19 mouse cellular contexts compared by ENCODE assay signal in genomic region chr8:70519606-70520005, GRCm38 (mm10). TPM values are rescaled to one million over a fixed set of nuclear protein-coding genes. Genes with fewer than 3 reads are reported as not detected.
DNase-seq lines count a peak whose midpoint lies in the region; ATAC-seq and TF ChIP-seq lines count a peak whose summit lies in the region.
"Had no signal": no experiment of that assay in that cellular context is flagged by ENCODE, and none has a peak within 500 bp of the region (broad histone marks: within the 10 kb centered on the region; RNA-seq: fewer than 3 reads in every experiment).

No protein-coding gene starts in this region.

- no peaks in the 10 kb centered on the region for H3K27me3 ChIP-seq in hindbrain, embryonic 10.5 days (ENCODE audit: insufficient read depth, poor library complexity, severe bottlenecking)
- no peaks in the 10 kb centered on the region for H3K27me3 ChIP-seq in hindbrain, embryonic 13.5 days
- H3K27me3 ChIP-seq in liver, embryonic 12.5 days (replicated peaks) = no peaks in the 10 kb centered on the region
- no peaks in the 10 kb centered on the region for H3K27me3 ChIP-seq in liver, postnatal 0 days (ENCODE audit: insufficient read depth, low read length)
- H3K27me3 ChIP-seq in stomach, postnatal 0 days (ENCODE audit: control insufficient read depth, insufficient read depth, low read length) = no peaks in the 10 kb centered on the region
- H3K27me3 ChIP-seq in kidney, embryonic 16.5 days (ENCODE audit: insufficient read depth, low read length) = no peaks in the 10 kb centered on the region
- H3K27me3 ChIP-seq: embryonic facial prominence, embryonic 12.5 days; forebrain, embryonic 13.5 days; forebrain, embryonic 15.5 days had no signal

- no peak for TF ChIP-seq EP300 in liver, postnatal 0 days (IDR thresholded peaks at IDR 0.05; ENCODE audit: low read depth)
- no peak for TF ChIP-seq EP300 in stomach, postnatal 0 days (optimal IDR thresholded peaks at IDR 0.05)

- no peaks in the 10 kb centered on the region for H3K9me3 ChIP-seq in hindbrain, embryonic 10.5 days
- H3K9me3 ChIP-seq in hindbrain, embryonic 13.5 days = no peaks in the 10 kb centered on the region
- H3K9me3 ChIP-seq in liver, embryonic 12.5 days (replicated peaks) = no peaks in the 10 kb centered on the region
- no peaks in the 10 kb centered on the region for H3K9me3 ChIP-seq in liver, postnatal 0 days (ENCODE audit: low read length)
- no peaks in the 10 kb centered on the region for H3K9me3 ChIP-seq in stomach, postnatal 0 days (ENCODE audit: control insufficient read depth, low read length)
- no peaks in the 10 kb centered on the region for H3K9me3 ChIP-seq in kidney, embryonic 16.5 days (ENCODE audit: low read length)
- H3K9me3 ChIP-seq: embryonic facial prominence, embryonic 10.5 days; embryonic facial prominence, embryonic 12.5 days; forebrain, embryonic 13.5 days; forebrain, embryonic 15.5 days had no signal

- H3K9ac ChIP-seq in hindbrain, embryonic 13.5 days = no peak overlapping the region
- no peak overlapping the region for H3K9ac ChIP-seq in liver, embryonic 12.5 days
- no peak overlapping the region for H3K9ac ChIP-seq in liver, postnatal 0 days (replicated peaks)
- H3K9ac ChIP-seq in stomach, postnatal 0 days (ENCODE audit: low read length) = no peak overlapping the region
- H3K9ac ChIP-seq in kidney, embryonic 16.5 days (replicated peaks; ENCODE audit: low read length) = no peak overlapping the region
- H3K9ac ChIP-seq: embryonic facial prominence, embryonic 12.5 days; forebrain, embryonic 13.5 days; forebrain, embryonic 15.5 days had no signal

- H3K4me2 ChIP-seq in hindbrain, embryonic 13.5 days = no peak overlapping the region
- H3K4me2 ChIP-seq in liver, embryonic 12.5 days = no peak overlapping the region
- H3K4me2 ChIP-seq in liver, postnatal 0 days (ENCODE audit: low read depth, low read length) = no peak overlapping the region
- H3K4me2 ChIP-seq in stomach, postnatal 0 days (replicated peaks; ENCODE audit: low read depth) = no peak overlapping the region
- no peak overlapping the region for H3K4me2 ChIP-seq in kidney, embryonic 16.5 days (replicated peaks; ENCODE audit: low read depth, low read length)
- H3K4me2 ChIP-seq: embryonic facial prominence, embryonic 12.5 days; forebrain, embryonic 13.5 days; forebrain, embryonic 15.5 days had no signal

- peaks cover 49% of the 10 kb centered on the region for H3K36me3 ChIP-seq in hindbrain, embryonic 10.5 days
- H3K36me3 ChIP-seq in hindbrain, embryonic 13.5 days = peaks cover 37% of the 10 kb centered on the region
- peaks cover 55% of the 10 kb centered on the region for H3K36me3 ChIP-seq in liver, embryonic 12.5 days
- peaks cover 25% of the 10 kb centered on the region for H3K36me3 ChIP-seq in liver, postnatal 0 days (replicated peaks; ENCODE audit: insufficient read depth, low read length)
- peaks cover 3% of the 10 kb centered on the region for H3K36me3 ChIP-seq in stomach, postnatal 0 days (ENCODE audit: control insufficient read depth, insufficient read depth, low read length)
- H3K36me3 ChIP-seq in kidney, embryonic 16.5 days (ENCODE audit: insufficient read depth, low read length) = peaks cover 22% of the 10 kb centered on the region; the same call in 1 of the 2 replicates

- ATAC-seq in hindbrain, embryonic 13.5 days (ENCODE audit: low FRiP score) = no peak
- no peak for ATAC-seq in liver, embryonic 12.5 days
- ATAC-seq in liver, postnatal 0 days = no peak
- no peak for ATAC-seq in stomach, postnatal 0 days (ENCODE audit: low FRiP score, low TSS enrichment)
- ATAC-seq in kidney, embryonic 16.5 days (ENCODE audit: low FRiP score, low TSS enrichment) = no peak
- ATAC-seq: forebrain, embryonic 13.5 days; forebrain, embryonic 15.5 days had no signal

- H3K4me1 ChIP-seq in hindbrain, embryonic 10.5 days (replicated peaks) = peaks cover 17% of the 10 kb centered on the region
- H3K4me1 ChIP-seq in hindbrain, embryonic 13.5 days (replicated peaks) = peaks cover 15% of the 10 kb centered on the region
- H3K4me1 ChIP-seq in liver, embryonic 12.5 days = peaks cover 31% of the 10 kb centered on the region
- peaks cover 19% of the 10 kb centered on the region for H3K4me1 ChIP-seq in liver, postnatal 0 days (ENCODE audit: insufficient read depth)
- no peaks in the 10 kb centered on the region for H3K4me1 ChIP-seq in stomach, postnatal 0 days (replicated peaks; ENCODE audit: control insufficient read depth, insufficient read depth)
- H3K4me1 ChIP-seq in kidney, embryonic 16.5 days (ENCODE audit: insufficient read depth, low read length) = peaks cover 15% of the 10 kb centered on the region

- DNase-seq in hindbrain, embryonic 10.5 days (ENCODE audit: low spot score) = no peak
- no peak for DNase-seq in liver, postnatal 0 days
- DNase-seq in 3T3-L1 (ENCODE audit: low read depth, low spot score) = peak; percentile 58
- DNase-seq in stomach, postnatal 0 days (ENCODE audit: low spot score) = no peak
- DNase-seq: adrenal gland, adult 8-10 months; adrenal gland, postnatal 14 days; adrenal gland, postnatal 36 days; cerebellum, adult 11-12 months; cerebellum, adult 2 months; cerebellum, adult 9-10 months; cerebellum, postnatal 10 days; cerebellum, postnatal 25 days had no signal

- WGBS in hindbrain, embryonic 10.5 days = 74% methylated on average over 2 of the region's 2 CpGs
- 81% methylated on average over 2 of the region's 2 CpGs for WGBS in hindbrain, embryonic 13.5 days
- WGBS in liver, embryonic 12.5 days (ENCODE audit: insufficient replicate concordance) = 40% methylated on average over 2 of the region's 2 CpGs
- 53% methylated on average over 2 of the region's 2 CpGs for WGBS in liver, postnatal 0 days (ENCODE audit: insufficient replicate concordance)
- 46% methylated on average over 2 of the region's 2 CpGs for WGBS in stomach, postnatal 0 days
- 67% methylated on average over 2 of the region's 2 CpGs for WGBS in kidney, embryonic 16.5 days

- no peak overlapping the region for H3K27ac ChIP-seq in hindbrain, embryonic 10.5 days
- H3K27ac ChIP-seq in hindbrain, embryonic 13.5 days = no peak overlapping the region
- H3K27ac ChIP-seq in liver, embryonic 12.5 days = peak overlapping the region; percentile 61
- H3K27ac ChIP-seq in liver, postnatal 0 days (ENCODE audit: low read depth) = no peak overlapping the region
- 0 out of 2 replicates have a peak overlapping the region, but pooled peaks have one; percentile 8 for H3K27ac ChIP-seq in stomach, postnatal 0 days (replicated peaks)
- no peak overlapping the region for H3K27ac ChIP-seq in kidney, embryonic 16.5 days (ENCODE audit: low read length)
- H3K27ac ChIP-seq: embryonic facial prominence, embryonic 10.5 days; embryonic facial prominence, embryonic 12.5 days; forebrain, embryonic 13.5 days; forebrain, embryonic 15.5 days had no signal

- TF ChIP-seq CTCF in liver, postnatal 0 days (IDR thresholded peaks at IDR 0.05; ENCODE audit: low read depth) = no peak
- no peak for TF ChIP-seq CTCF in stomach, postnatal 0 days (IDR thresholded peaks at IDR 0.05; ENCODE audit: low read depth)

- H3K4me3 ChIP-seq in hindbrain, embryonic 10.5 days = 0 out of 2 replicates have a peak overlapping the region, but pooled peaks have one; percentile 4
- H3K4me3 ChIP-seq in hindbrain, embryonic 13.5 days = no peak overlapping the region
- no peak overlapping the region for H3K4me3 ChIP-seq in liver, embryonic 12.5 days
- no peak overlapping the region for H3K4me3 ChIP-seq in liver, postnatal 0 days (ENCODE audit: low read depth, low read length)
- no peak overlapping the region for H3K4me3 ChIP-seq in stomach, postnatal 0 days (ENCODE audit: low read depth, low read length)
- H3K4me3 ChIP-seq in kidney, embryonic 16.5 days (ENCODE audit: low read length) = no peak overlapping the region
- H3K4me3 ChIP-seq: embryonic facial prominence, embryonic 10.5 days; embryonic facial prominence, embryonic 12.5 days; forebrain, embryonic 13.5 days; forebrain, embryonic 15.5 days had no signal

RNA-seq across cellular contexts. Expression of gene Fkbp8, which starts 7.9 kb away (rescaled TPM):
- polyA plus RNA-seq in hindbrain, embryonic 10.5 days (2016; fragmentation: Nextera tagmentation; extraction: Ambion mirVana) = 311 and 360 TPM in 2 replicates
- polyA plus RNA-seq in hindbrain, embryonic 13.5 days (2015; fragmentation: Nextera tagmentation; extraction: Ambion mirVana) = 385 and 391 TPM in 2 replicates
- polyA plus RNA-seq in liver, embryonic 12.5 days (2016; fragmentation: Nextera tagmentation; extraction: Ambion mirVana) = 223 and 224 TPM in 2 replicates
- 141 TPM in 2 replicates for polyA plus RNA-seq in liver, postnatal 0 days (2015; fragmentation: Nextera tagmentation; extraction: Ambion mirVana)
- polyA plus RNA-seq in stomach, postnatal 0 days (2015; fragmentation: Nextera tagmentation; extraction: Ambion mirVana) = 179 and 188 TPM in 2 replicates
- 353 and 359 TPM in 2 replicates for polyA plus RNA-seq in kidney, embryonic 16.5 days (2015; fragmentation: Nextera tagmentation; extraction: Ambion mirVana)

RNA-seq across cellular contexts. Expression of gene Kxd1, which starts 8.2 kb away (rescaled TPM):
- 54.3 and 57.7 TPM in 2 replicates for polyA plus RNA-seq in hindbrain, embryonic 10.5 days (2016; fragmentation: Nextera tagmentation; extraction: Ambion mirVana)
- polyA plus RNA-seq in hindbrain, embryonic 13.5 days (2015; fragmentation: Nextera tagmentation; extraction: Ambion mirVana) = 47.7 and 50.5 TPM in 2 replicates
- 44.7 and 45.0 TPM in 2 replicates for polyA plus RNA-seq in liver, embryonic 12.5 days (2016; fragmentation: Nextera tagmentation; extraction: Ambion mirVana)
- polyA plus RNA-seq in liver, postnatal 0 days (2015; fragmentation: Nextera tagmentation; extraction: Ambion mirVana) = 43.1 and 43.3 TPM in 2 replicates
- polyA plus RNA-seq in stomach, postnatal 0 days (2015; fragmentation: Nextera tagmentation; extraction: Ambion mirVana) = 47.1 and 54.6 TPM in 2 replicates
- 65.4 and 69.9 TPM in 2 replicates for polyA plus RNA-seq in kidney, embryonic 16.5 days (2015; fragmentation: Nextera tagmentation; extraction: Ambion mirVana)

RNA-seq across cellular contexts. Expression of gene Uba52, which starts 9.0 kb away (rescaled TPM):
- 914 and 933 TPM in 2 replicates for polyA plus RNA-seq in hindbrain, embryonic 10.5 days (2016; fragmentation: Nextera tagmentation; extraction: Ambion mirVana)
- polyA plus RNA-seq in hindbrain, embryonic 13.5 days (2015; fragmentation: Nextera tagmentation; extraction: Ambion mirVana) = 715 and 758 TPM in 2 replicates
- 841 and 876 TPM in 2 replicates for polyA plus RNA-seq in liver, embryonic 12.5 days (2016; fragmentation: Nextera tagmentation; extraction: Ambion mirVana)
- 627 and 684 TPM in 2 replicates for polyA plus RNA-seq in liver, postnatal 0 days (2015; fragmentation: Nextera tagmentation; extraction: Ambion mirVana)
- polyA plus RNA-seq in stomach, postnatal 0 days (2015; fragmentation: Nextera tagmentation; extraction: Ambion mirVana) = 951 and 966 TPM in 2 replicates
- 869 and 882 TPM in 2 replicates for polyA plus RNA-seq in kidney, embryonic 16.5 days (2015; fragmentation: Nextera tagmentation; extraction: Ambion mirVana)

RNA-seq across cellular contexts. Expression of gene Rex1bd, which starts 13.1 kb away (rescaled TPM):
- 131 and 148 TPM in 2 replicates for polyA plus RNA-seq in hindbrain, embryonic 10.5 days (2016; fragmentation: Nextera tagmentation; extraction: Ambion mirVana)
- 147 and 148 TPM in 2 replicates for polyA plus RNA-seq in hindbrain, embryonic 13.5 days (2015; fragmentation: Nextera tagmentation; extraction: Ambion mirVana)
- 85.6 and 86.6 TPM in 2 replicates for polyA plus RNA-seq in liver, embryonic 12.5 days (2016; fragmentation: Nextera tagmentation; extraction: Ambion mirVana)
- 49.3 and 52.3 TPM in 2 replicates for polyA plus RNA-seq in liver, postnatal 0 days (2015; fragmentation: Nextera tagmentation; extraction: Ambion mirVana)
- 119 and 122 TPM in 2 replicates for polyA plus RNA-seq in stomach, postnatal 0 days (2015; fragmentation: Nextera tagmentation; extraction: Ambion mirVana)
- 133 and 135 TPM in 2 replicates for polyA plus RNA-seq in kidney, embryonic 16.5 days (2015; fragmentation: Nextera tagmentation; extraction: Ambion mirVana)

RNA-seq across cellular contexts. Expression of gene Ell, which starts 19.7 kb away (rescaled TPM):
- polyA plus RNA-seq in hindbrain, embryonic 10.5 days (2016; fragmentation: Nextera tagmentation; extraction: Ambion mirVana) = 20.5 and 22.4 TPM in 2 replicates
- polyA plus RNA-seq in hindbrain, embryonic 13.5 days (2015; fragmentation: Nextera tagmentation; extraction: Ambion mirVana) = 16.3 and 17.2 TPM in 2 replicates
- 13.1 TPM in 2 replicates for polyA plus RNA-seq in liver, embryonic 12.5 days (2016; fragmentation: Nextera tagmentation; extraction: Ambion mirVana)
- polyA plus RNA-seq in liver, postnatal 0 days (2015; fragmentation: Nextera tagmentation; extraction: Ambion mirVana) = 9.5 and 9.7 TPM in 2 replicates
- polyA plus RNA-seq in stomach, postnatal 0 days (2015; fragmentation: Nextera tagmentation; extraction: Ambion mirVana) = 11.1 and 13.5 TPM in 2 replicates
- polyA plus RNA-seq in kidney, embryonic 16.5 days (2015; fragmentation: Nextera tagmentation; extraction: Ambion mirVana) = 24.1 and 25.1 TPM in 2 replicates

Comparison
In these comparisons a context has a peak if more than half of its experiments do, and no peak if none do; other contexts are left out.
1. H3K27ac ChIP-seq: peak in liver, embryonic 12.5 days (single experiment) and stomach, postnatal 0 days (single experiment); none in hindbrain, embryonic 10.5 days (single experiment), hindbrain, embryonic 13.5 days (single experiment), liver, postnatal 0 days (single experiment) and kidney, embryonic 16.5 days (single experiment).